Mouse (Mus musculus): ENCODE measurements around the gene Fmo4. TPM values are rescaled to one million over a fixed set of nuclear protein-coding genes. Genes with fewer than 3 reads are reported as not detected.
A peak's percentile ranks its signal among the peaks of the same experiment; 100 is the strongest.

Gene Fmo4
- polyA plus RNA-seq (2021): 0.14 TPM

GRCm38 (mm10) chr1:162813836-162814156 is at the start of gene Fmo4:
Gene Fmo4 (minus strand): TSS chr1:162813972.
- no peaks in the 10 kb centered on the region for H3K27me3 ChIP-seq
- TF ChIP-seq CTCF (IDR thresholded peaks at IDR 0.05): peak; percentile 57
- in situ Hi-C loops (cut with MboI; ENCODE audit: low pct_unique_long_range_greater_than_20kb): no loop called here
- POLR2A ChIA-PET: no interaction called here
- CTCF ChIA-PET: interaction anchor here (1.1 kb wide), 1 partner anchor 30 kb away, joined by 4 read pairs; no protein-coding TSS in a partner anchor
- ATAC-seq (no peak), DNase-seq (ENCODE audit: low read depth, low spot score) (no peak)

DNA sequence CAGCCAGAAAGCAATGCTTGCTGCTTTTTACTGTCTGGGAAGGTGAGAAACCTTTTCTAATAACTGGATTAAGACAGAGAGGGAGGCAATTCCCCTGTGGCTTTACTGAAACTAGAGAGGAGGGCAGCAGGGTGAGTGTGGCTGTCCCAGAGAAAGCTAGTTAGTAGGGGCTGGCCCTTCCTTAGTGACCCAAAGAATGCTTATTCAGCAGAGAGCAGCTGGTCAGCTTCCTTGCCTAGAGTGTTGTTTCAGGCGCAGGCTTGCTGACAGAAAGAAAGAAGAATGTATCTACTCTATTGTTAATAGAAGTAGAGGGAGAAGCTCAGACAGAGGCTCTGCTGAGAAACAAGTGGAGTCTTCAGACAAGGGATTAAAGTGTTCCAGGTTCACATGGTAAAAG is 48.6 kb upstream of the Fmo4 start:
- in situ Hi-C loops (cut with MboI; ENCODE audit: low pct_unique_long_range_greater_than_20kb): no loop called here
- DNase-seq (ENCODE audit: low read depth, low spot score) (no peak), ATAC-seq (no peak)
- CTCF ChIA-PET: interaction anchor here (1.2 to 1.3 kb wide), 2 partner anchors 21 to 23 kb away, joined by 3 read pairs; no protein-coding TSS in a partner anchor
- no peaks in the 10 kb centered on the region for H3K27me3 ChIP-seq
- POLR2A ChIA-PET: no interaction called here
- TF ChIP-seq CTCF (IDR thresholded peaks at IDR 0.05): no peak

GRCm38 (mm10) chr1:162859996-162860605 is 46.3 kb upstream of the Fmo4 start:
- ChIA-PET POLR2A (interaction anchor here (0.6 kb wide), 1 partner anchor 20 kb away, joined by 5 read pairs; no protein-coding TSS in a partner anchor), CTCF (interaction anchor here (1.5 kb wide), 1 partner anchor 20 kb away, joined by 3 read pairs; no protein-coding TSS in a partner anchor)
- no peaks in the 10 kb centered on the region for H3K27me3 ChIP-seq
- in situ Hi-C loops (cut with MboI; ENCODE audit: low pct_unique_long_range_greater_than_20kb): no loop called here
- DNase-seq (ENCODE audit: low read depth, low spot score) (peak; percentile 61), ATAC-seq (no peak)
- TF ChIP-seq CTCF (IDR thresholded peaks at IDR 0.05): no peak

- POLR2A ChIA-PET: no interaction called here
- TF ChIP-seq CTCF (IDR thresholded peaks at IDR 0.05): no peak
- no peak for DNase-seq (ENCODE audit: low read depth, low spot score)
These were observed 45.8 kb upstream of the Fmo4 start for GRCm38 (mm10) chr1:162859545-162859976.

GRCm38 (mm10) chr1:162858748-162859130 is 45.0 kb upstream of the Fmo4 start:
- CTCF ChIA-PET: interaction anchor here (1.3 to 1.5 kb wide), 2 partner anchors 10 to 22 kb away, joined by 3 to 4 read pairs; no protein-coding TSS in a partner anchor
- ATAC-seq (no peak), DNase-seq (ENCODE audit: low read depth, low spot score) (no peak)
- TF ChIP-seq CTCF (IDR thresholded peaks at IDR 0.05): no peak
- no peaks in the 10 kb centered on the region for H3K27me3 ChIP-seq
- POLR2A ChIA-PET: no interaction called here
- in situ Hi-C loops (cut with MboI; ENCODE audit: low pct_unique_long_range_greater_than_20kb): no loop called here

More at GRCm38 (mm10) chr1:162859545-162859976, 45.8 kb upstream of the Fmo4 start:
- in situ Hi-C loops (cut with MboI; ENCODE audit: low pct_unique_long_range_greater_than_20kb): no loop called here
- CTCF ChIA-PET: interaction anchor here (1.3 to 1.5 kb wide), 2 partner anchors 10 to 21 kb away, joined by 3 to 4 read pairs; no protein-coding TSS in a partner anchor
- ATAC-seq: peak; percentile 51
- H3K27me3 ChIP-seq: no peaks in the 10 kb centered on the region

DNA sequence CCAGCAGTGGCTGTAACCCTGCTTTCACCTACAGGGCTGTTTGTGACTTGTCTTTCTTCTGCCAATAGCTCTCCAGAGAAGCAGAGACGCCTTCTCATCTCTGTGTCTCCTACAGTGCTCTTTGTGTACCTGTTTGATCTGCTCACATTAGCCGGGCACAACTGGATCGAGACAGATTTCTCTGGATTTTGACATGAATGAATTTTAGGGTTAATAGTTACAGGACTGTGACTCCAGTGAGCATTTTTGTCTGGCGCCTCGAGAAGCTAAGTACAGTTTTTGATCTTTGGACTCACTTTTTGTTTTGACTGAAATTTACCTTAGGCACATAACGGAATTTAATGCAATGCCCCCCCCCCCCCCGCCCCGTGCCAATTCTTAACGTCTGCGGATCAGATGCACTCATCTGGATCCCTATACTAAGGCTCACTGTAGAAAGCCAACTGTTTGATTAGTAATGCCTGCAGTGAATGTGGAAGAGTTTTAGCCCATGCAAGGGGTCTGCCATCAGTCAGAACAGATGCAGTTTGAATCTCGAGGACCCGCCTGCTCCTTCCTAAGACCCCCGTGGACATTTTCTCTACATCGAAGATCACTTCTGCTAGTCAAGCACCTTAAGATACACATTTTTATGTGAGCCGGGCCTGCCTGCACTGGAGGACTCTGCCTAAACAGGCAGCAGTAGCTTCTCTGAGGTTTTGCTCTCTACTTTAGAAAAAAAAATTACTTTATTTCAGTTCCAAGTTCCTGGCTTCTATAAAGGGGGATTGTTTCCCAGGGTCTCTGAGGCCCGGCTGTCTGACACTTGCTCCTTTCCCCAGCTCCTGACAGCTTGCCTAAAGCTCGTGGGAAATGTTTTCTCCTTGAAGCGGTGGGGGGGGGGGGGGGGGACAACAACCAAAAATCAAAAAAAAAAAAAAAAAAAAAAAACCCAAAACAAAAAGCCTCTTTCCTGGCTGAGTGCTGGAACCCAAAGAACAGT is 44.3 kb upstream of the Fmo4 start:
- in situ Hi-C loops (cut with MboI; ENCODE audit: low pct_unique_long_range_greater_than_20kb): no loop called here

GRCm38 (mm10) chr1:162853812-162854482 is 40.2 kb upstream of the Fmo4 start:
- no peak for TF ChIP-seq CTCF (IDR thresholded peaks at IDR 0.05)
- H3K27me3 ChIP-seq: peaks cover 5% of the 10 kb centered on the region
- POLR2A ChIA-PET: no interaction called here
- in situ Hi-C loops (cut with MboI; ENCODE audit: low pct_unique_long_range_greater_than_20kb): no loop called here
- no peak for ATAC-seq
- CTCF ChIA-PET: no interaction called here
- no peak for DNase-seq (ENCODE audit: low read depth, low spot score)

More for the DNA sequence above, 44.3 kb upstream of the Fmo4 start:
- no peak for DNase-seq (ENCODE audit: low read depth, low spot score)
- H3K27me3 ChIP-seq: no peaks in the 10 kb centered on the region
- POLR2A ChIA-PET: no interaction called here
- no peak for TF ChIP-seq CTCF (IDR thresholded peaks at IDR 0.05)
- ATAC-seq: no peak
- CTCF ChIA-PET: interaction anchor here (1.2 to 1.3 kb wide), 2 partner anchors 9 to 10 kb away, joined by 3 to 4 read pairs; no protein-coding TSS in a partner anchor

DNA sequence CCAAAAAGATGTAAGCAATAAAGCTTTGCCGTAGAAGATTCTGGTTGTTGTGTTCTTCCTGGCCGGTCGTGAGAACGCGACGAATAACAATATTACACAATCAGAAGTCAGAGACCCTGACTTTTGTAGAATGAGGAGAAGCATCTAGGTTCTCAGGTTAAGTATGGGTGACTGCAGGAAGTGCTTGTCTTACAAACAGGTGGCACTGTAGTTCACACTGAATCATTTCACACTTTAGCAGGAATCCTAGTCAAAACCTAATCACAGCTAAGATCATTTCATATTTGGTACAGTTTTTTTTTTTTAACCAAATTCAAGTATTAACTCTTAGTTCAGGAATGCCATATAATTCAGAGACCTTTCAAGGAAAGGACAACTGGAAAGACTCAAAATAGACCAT is 33.8 kb upstream of the Fmo4 start:
- peaks cover 8% of the 10 kb centered on the region for H3K27me3 ChIP-seq
- TF ChIP-seq CTCF (IDR thresholded peaks at IDR 0.05): no peak
- ChIA-PET CTCF (interaction anchor here (0.9 to 2.6 kb wide), 8 partner anchors 8 to 207 kb away, joined by 3 to 10 read pairs (median 4); no protein-coding TSS in a partner anchor), POLR2A (interaction anchor here (0.6 kb wide), 1 partner anchor 213 kb away, joined by 3 read pairs; no protein-coding TSS in a partner anchor)
- DNase-seq (ENCODE audit: low read depth, low spot score) (no peak), ATAC-seq (no peak)
- in situ Hi-C loops (cut with MboI; ENCODE audit: low pct_unique_long_range_greater_than_20kb): loop anchor here (5.0 kb wide), 1 partner anchor 55 kb away; no protein-coding TSS in a partner anchor

- no peak for TF ChIP-seq CTCF (IDR thresholded peaks at IDR 0.05)
- H3K27me3 ChIP-seq: peaks cover 5% of the 10 kb centered on the region
- POLR2A ChIA-PET: interaction anchor here (0.6 kb wide), 1 partner anchor 16 kb away, joined by 6 read pairs; no protein-coding TSS in a partner anchor
- DNase-seq (ENCODE audit: low read depth, low spot score): no peak
- CTCF ChIA-PET: interaction anchor here (1.0 to 2.3 kb wide), 3 partner anchors 8 to 57 kb away, joined by 3 to 10 read pairs (median 3); no protein-coding TSS in a partner anchor
- in situ Hi-C loops (cut with MboI; ENCODE audit: low pct_unique_long_range_greater_than_20kb): no loop called here
- no peak for ATAC-seq
These were observed 26.4 kb upstream of the Fmo4 start for GRCm38 (mm10) chr1:162840211-162840610.

- CTCF ChIA-PET: interaction anchor here (1.0 to 2.3 kb wide), 2 partner anchors 10 to 58 kb away, joined by 3 to 10 read pairs; no protein-coding TSS in a partner anchor
- no peak for ATAC-seq
- POLR2A ChIA-PET: no interaction called here
- TF ChIP-seq CTCF (IDR thresholded peaks at IDR 0.05): no peak
- no peak for DNase-seq (ENCODE audit: low read depth, low spot score)
- in situ Hi-C loops (cut with MboI; ENCODE audit: low pct_unique_long_range_greater_than_20kb): no loop called here
- peaks cover 5% of the 10 kb centered on the region for H3K27me3 ChIP-seq
These were observed 25.2 kb upstream of the Fmo4 start for GRCm38 (mm10) chr1:162838976-162839375.
